Mouse (Mus musculus) kidney, adult 9 months (tissue): Measurements from ENCODE around the gene Glrx.

ENCODE experiments used
- DNase-seq: peaks from one replicate; pipeline ENCODE4 v3.0.0; 2022

Gene Glrx

DNA sequence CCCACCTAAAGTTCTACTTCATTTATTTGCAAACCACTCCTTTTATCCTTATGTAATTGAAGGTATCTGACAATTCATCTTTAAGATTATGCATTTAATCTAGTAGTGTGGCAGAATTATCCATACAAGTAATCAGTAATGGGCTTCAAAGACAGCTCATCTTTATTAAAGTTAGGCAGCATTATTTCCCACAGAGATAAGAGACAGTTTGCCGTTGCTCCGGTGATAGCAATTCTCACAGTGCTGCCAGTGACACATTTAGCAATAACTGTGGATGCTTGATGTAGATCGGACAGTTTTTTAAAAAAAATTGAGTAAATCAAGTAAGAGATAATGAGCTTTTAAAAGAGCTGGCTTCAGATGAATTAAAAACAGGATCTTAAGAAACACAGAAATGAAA, 52.6 kb downstream of the Glrx start:
- DNase-seq: no peak

- no peak for DNase-seq
These were observed 53.2 kb downstream of the Glrx start for GRCm38 (mm10) chr13:75892876-75893275.
